Mouse (Mus musculus): ENCODE results near the gene Rasl11b.

- 0 out of 2 replicates have a peak, but pooled peaks have one; percentile 25 for TF ChIP-seq EP300 (IDR thresholded peaks at IDR 0.05; ENCODE audit: insufficient read depth, low read depth, low read length)
- no peak for TF ChIP-seq CTCF (IDR thresholded peaks at IDR 0.05)
- TF ChIP-seq POLR2A (IDR thresholded peaks at IDR 0.05; ENCODE audit: insufficient read depth, low read depth, low read length) = no peak
Observed at GRCm38 (mm10) chr5:74190161-74190491, 5.0 kb upstream of the Rasl11b start.
